In genomic region chr8:120264388-120264943, GRCm38 (mm10) we compare ENCODE assay signal across 9 mouse cellular contexts. TPM values are rescaled to one million over a fixed set of nuclear protein-coding genes. Genes with fewer than 3 reads are reported as not detected.
A peak's percentile ranks its signal among the peaks of the same experiment; 100 is the strongest.
DNase-seq lines count a peak whose midpoint lies in the region; ATAC-seq lines count a peak whose summit lies in the region.
"Had no signal": no experiment of that assay in that cellular context is flagged by ENCODE, and none has a peak within 500 bp of the region (broad histone marks: within the 10 kb centered on the region; RNA-seq: fewer than 3 reads in every experiment).

No protein-coding gene starts in this region.

- H3K4me3 ChIP-seq in heart, embryonic 16.5 days (ENCODE audit: low read length): peak overlapping the region; percentile 27
- peak overlapping the region; percentile 10; the same call in 1 of the 2 replicates for H3K4me3 ChIP-seq in brown adipose tissue, adult 24 weeks (ENCODE audit: insufficient read depth, low read depth, low read length)
- no peak overlapping the region for H3K4me3 ChIP-seq in hindbrain, embryonic 16.5 days (ENCODE audit: low read length)
- no peak overlapping the region for H3K4me3 ChIP-seq in midbrain, embryonic 15.5 days

- DNase-seq in heart, postnatal 25 days (ENCODE audit: low spot score): no peak
- DNase-seq in cerebellum, adult 11 months: no peak
- DNase-seq in gastrocnemius, postnatal 25 days: no peak
- no peak for DNase-seq in right cerebral cortex, postnatal 10 days (ENCODE audit: low spot score in 2 of 2)
- DNase-seq: thymus, postnatal 4 days had no signal

- intact Hi-C loops in heart, postnatal 25 days (cut with DNase I): no loop called here

- H3K27me3 ChIP-seq in heart, embryonic 16.5 days (ENCODE audit: control insufficient read depth, insufficient read depth, low read length): peaks cover 3% of the 10 kb centered on the region; the same call in 1 of the 2 replicates
- peaks cover 3% of the 10 kb centered on the region for H3K27me3 ChIP-seq in hindbrain, embryonic 16.5 days (replicated peaks; ENCODE audit: control insufficient read depth, insufficient read depth, low read length)
- 0 out of 2 replicates have a peak, but pooled peaks cover 3% of the 10 kb centered on the region for H3K27me3 ChIP-seq in midbrain, embryonic 15.5 days (replicated peaks)

- H3K36me3 ChIP-seq in heart, embryonic 16.5 days (ENCODE audit: control insufficient read depth, insufficient read depth): no peaks in the 10 kb centered on the region
- no peaks in the 10 kb centered on the region for H3K36me3 ChIP-seq in hindbrain, embryonic 16.5 days (ENCODE audit: control insufficient read depth, insufficient read depth, low read length)
- no peaks in the 10 kb centered on the region for H3K36me3 ChIP-seq in midbrain, embryonic 15.5 days (replicated peaks)

- peak overlapping the region; percentile 62 for H3K4me2 ChIP-seq in heart, embryonic 16.5 days (ENCODE audit: low read depth, low read length)
- H3K4me2 ChIP-seq in hindbrain, embryonic 16.5 days (ENCODE audit: low read length): peak overlapping the region; percentile 46
- peak overlapping the region; percentile 31 for H3K4me2 ChIP-seq in midbrain, embryonic 15.5 days

- H3K27ac ChIP-seq in heart, embryonic 16.5 days (ENCODE audit: low read length): peak overlapping the region; percentile 81
- H3K27ac ChIP-seq in brown adipose tissue, adult 24 weeks (replicated peaks; ENCODE audit: low read depth, low read length): no peak overlapping the region
- H3K27ac ChIP-seq in hindbrain, embryonic 16.5 days (ENCODE audit: low read depth, low read length): peak overlapping the region; percentile 74
- H3K27ac ChIP-seq in midbrain, embryonic 15.5 days: peak overlapping the region; percentile 77

- peak; percentile 19; the same call in 1 of the 2 replicates for ATAC-seq in heart, embryonic 16.5 days (replicated peaks; ENCODE audit: extremely low read depth, insufficient read depth, low FRiP score)
- no peak for ATAC-seq in hindbrain, embryonic 16.5 days
- no peak for ATAC-seq in midbrain, embryonic 15.5 days (replicated peaks)

- H3K4me1 ChIP-seq in heart, embryonic 16.5 days (ENCODE audit: control insufficient read depth, insufficient read depth, low read length): peaks cover 38% of the 10 kb centered on the region
- H3K4me1 ChIP-seq in brown adipose tissue, adult 24 weeks (ENCODE audit: control insufficient read depth, insufficient read depth, insufficient read length, low read length): peaks cover 16% of the 10 kb centered on the region
- peaks cover 50% of the 10 kb centered on the region for H3K4me1 ChIP-seq in hindbrain, embryonic 16.5 days (ENCODE audit: control insufficient read depth, insufficient read depth, low read depth, low read length)
- H3K4me1 ChIP-seq in midbrain, embryonic 15.5 days: peaks cover 46% of the 10 kb centered on the region

- no peaks in the 10 kb centered on the region for H3K9me3 ChIP-seq in heart, embryonic 16.5 days (replicated peaks; ENCODE audit: control insufficient read depth, low read length)
- H3K9me3 ChIP-seq in hindbrain, embryonic 16.5 days (ENCODE audit: control insufficient read depth, low read length): no peaks in the 10 kb centered on the region
- H3K9me3 ChIP-seq in midbrain, embryonic 15.5 days: no peaks in the 10 kb centered on the region

- peak overlapping the region; percentile 58 for H3K9ac ChIP-seq in heart, embryonic 16.5 days (ENCODE audit: low read length)
- H3K9ac ChIP-seq in hindbrain, embryonic 16.5 days (ENCODE audit: low read depth, low read length): peak overlapping the region; percentile 31; the same call in 1 of the 2 replicates
- H3K9ac ChIP-seq in midbrain, embryonic 15.5 days: no peak overlapping the region

- WGBS in heart, embryonic 16.5 days: 23% methylated on average over 13 of the region's 13 CpGs
- 33% methylated on average over 13 of the region's 13 CpGs for WGBS in hindbrain, embryonic 16.5 days
- 31% methylated on average over 13 of the region's 13 CpGs for WGBS in midbrain, embryonic 15.5 days

RNA-seq across cellular contexts. Expression of gene Gse1, which starts 36.2 kb away (rescaled TPM):
- 7.7 and 9.7 TPM in 2 replicates for polyA plus RNA-seq in heart, embryonic 16.5 days (2015; fragmentation: Nextera tagmentation; extraction: Ambion mirVana)
- total RNA-seq in heart, postnatal 25 days (2021): 10 to 100 TPM; 20.1 to 25.9 TPM
- 8.0 and 9.9 TPM in 2 replicates for polyA plus RNA-seq in brown adipose tissue, adult 24 weeks (2012; ENCODE audit: insufficient read depth, insufficient read length, missing spikeins)
- 10.7 and 14.8 TPM in 2 replicates for polyA plus RNA-seq in hindbrain, embryonic 16.5 days (2015; fragmentation: Nextera tagmentation; extraction: Ambion mirVana)
- 21.2 and 23.4 TPM in 2 replicates for polyA plus RNA-seq in midbrain, embryonic 15.5 days (2015; fragmentation: Nextera tagmentation; extraction: Ambion mirVana)
- total RNA-seq in gastrocnemius, postnatal 25 days (2021): 10 to 100 TPM; 23.1 to 27.1 TPM

Comparison
In these comparisons a context has a peak if more than half of its experiments do, and no peak if none do; other contexts are left out.
1. H3K4me3 ChIP-seq: peak in heart, embryonic 16.5 days (single experiment) and brown adipose tissue, adult 24 weeks (single experiment); none in hindbrain, embryonic 16.5 days (single experiment) and midbrain, embryonic 15.5 days (single experiment).
2. Peak in every context shown above with its lines, with median percentiles within 50 percentile points of each other: H3K4me2 ChIP-seq.